Mouse (Mus musculus): ENCODE results near the gene Usp6nl. TPM values are rescaled to one million over a fixed set of nuclear protein-coding genes. Genes with fewer than 3 reads are reported as not detected.

Usp6nl gene
- polyA plus RNA-seq, 1 experiment from 2014 or later: 9.5 TPM

DNA sequence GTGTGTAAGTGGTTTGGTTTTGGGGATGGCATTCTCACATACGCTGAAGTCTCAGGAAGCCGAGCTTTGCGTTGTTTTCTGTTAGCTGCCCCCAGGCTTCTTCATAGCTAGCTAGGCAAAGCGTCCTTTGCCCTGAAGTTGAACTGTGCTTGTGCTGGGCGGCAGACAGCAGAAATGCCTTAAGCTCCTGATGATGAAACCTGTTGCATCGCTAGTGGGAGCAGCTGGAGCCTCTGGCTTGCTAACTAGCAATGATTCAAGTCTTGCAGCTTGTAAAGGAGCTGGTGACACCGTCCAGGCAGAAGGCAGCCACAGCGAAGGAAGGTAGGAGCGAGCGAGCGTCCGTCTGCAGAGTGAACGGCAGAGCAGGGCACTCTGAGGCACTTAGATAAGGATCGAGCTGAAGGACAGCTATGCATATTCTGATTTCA, 30.1 kb downstream of the Usp6nl start:
- no peaks in the 10 kb centered on the region for H3K36me3 ChIP-seq
- H3K27me3 ChIP-seq: no peaks in the 10 kb centered on the region
- H3K9ac ChIP-seq: no peak overlapping the region
- peaks cover 34% of the 10 kb centered on the region for H3K4me1 ChIP-seq
- ATAC-seq (ENCODE audit: insufficient number of reproducible peaks, low FRiP score, low TSS enrichment, low read depth): 0 out of 2 replicates have a peak, but pooled peaks have one; percentile 25
- H3K27ac ChIP-seq (replicated peaks): 0 out of 2 replicates have a peak overlapping the region, but pooled peaks have one; percentile 55
- H3K9me3 ChIP-seq (replicated peaks): no peaks in the 10 kb centered on the region
- peak overlapping the region; percentile 43 for H3K4me2 ChIP-seq (replicated peaks)
- WGBS: 12% methylated on average over 14 of the region's 14 CpGs
- peak overlapping the region; percentile 18 for H3K4me3 ChIP-seq (replicated peaks)

DNA sequence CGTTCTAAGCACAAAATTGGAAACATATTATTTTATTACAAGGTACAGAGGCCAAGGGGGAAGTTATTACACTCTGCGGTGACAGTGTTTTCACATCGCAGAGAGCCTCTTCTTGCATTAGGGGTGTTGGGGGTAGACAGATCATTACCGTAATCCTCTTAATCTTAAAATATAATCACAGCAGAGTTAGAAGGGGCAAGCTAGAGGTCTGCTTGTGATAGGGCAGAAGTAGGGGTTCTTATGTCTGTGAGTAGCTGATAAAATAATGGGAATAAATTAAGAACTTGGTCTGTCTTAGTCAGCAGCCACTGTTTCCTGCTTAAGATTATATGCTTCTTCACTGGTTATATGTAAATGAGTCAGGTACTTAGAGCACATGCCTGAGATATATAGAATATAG, 30.6 kb downstream of the Usp6nl start:
- H3K4me2 ChIP-seq (replicated peaks): peak overlapping the region; percentile 43
- H3K4me3 ChIP-seq (replicated peaks): peak overlapping the region; percentile 18
- H3K9me3 ChIP-seq (replicated peaks): no peaks in the 10 kb centered on the region
- peaks cover 34% of the 10 kb centered on the region for H3K4me1 ChIP-seq
- H3K36me3 ChIP-seq: no peaks in the 10 kb centered on the region
- H3K27me3 ChIP-seq: no peaks in the 10 kb centered on the region
- no peak for ATAC-seq (ENCODE audit: insufficient number of reproducible peaks, low FRiP score, low TSS enrichment, low read depth)
- 33% methylated on average over 4 of the region's 4 CpGs for WGBS
- H3K9ac ChIP-seq: no peak overlapping the region
- 0 out of 2 replicates have a peak overlapping the region, but pooled peaks have one; percentile 55 for H3K27ac ChIP-seq (replicated peaks)

DNA sequence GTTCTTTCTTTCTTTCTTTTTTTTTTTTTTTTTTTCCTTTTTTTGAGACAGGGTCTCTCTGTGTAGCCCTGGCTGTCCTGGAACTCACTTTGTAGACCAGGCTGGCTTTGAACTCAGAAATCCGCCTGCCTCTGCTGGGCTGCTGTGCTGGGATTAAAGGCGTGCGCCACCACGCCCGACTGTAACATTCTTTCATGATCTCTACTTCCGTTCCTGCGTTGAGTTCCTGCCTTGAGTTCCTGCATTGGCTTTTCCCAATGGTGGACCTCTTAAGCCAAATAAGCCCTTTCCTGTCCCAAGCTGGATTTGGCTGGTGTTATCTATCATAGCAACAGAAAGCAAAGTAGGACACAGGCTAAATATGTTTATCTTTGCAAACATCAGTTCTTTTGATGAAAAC, 34.8 kb downstream of the Usp6nl start:
- Histone ChIP-seq H3K4me1 (peaks cover 38% of the 10 kb centered on the region), H3K36me3 (no peaks in the 10 kb centered on the region), H3K9me3 (replicated peaks) (no peaks in the 10 kb centered on the region), H3K9ac (no peak overlapping the region), H3K4me2 (replicated peaks) (no peak overlapping the region), H3K27ac (replicated peaks) (no peak overlapping the region), H3K27me3 (no peaks in the 10 kb centered on the region), H3K4me3 (replicated peaks) (no peak overlapping the region)
- 94% methylated on average over 7 of the region's 7 CpGs for WGBS
- ATAC-seq (ENCODE audit: insufficient number of reproducible peaks, low FRiP score, low TSS enrichment, low read depth): no peak

DNA sequence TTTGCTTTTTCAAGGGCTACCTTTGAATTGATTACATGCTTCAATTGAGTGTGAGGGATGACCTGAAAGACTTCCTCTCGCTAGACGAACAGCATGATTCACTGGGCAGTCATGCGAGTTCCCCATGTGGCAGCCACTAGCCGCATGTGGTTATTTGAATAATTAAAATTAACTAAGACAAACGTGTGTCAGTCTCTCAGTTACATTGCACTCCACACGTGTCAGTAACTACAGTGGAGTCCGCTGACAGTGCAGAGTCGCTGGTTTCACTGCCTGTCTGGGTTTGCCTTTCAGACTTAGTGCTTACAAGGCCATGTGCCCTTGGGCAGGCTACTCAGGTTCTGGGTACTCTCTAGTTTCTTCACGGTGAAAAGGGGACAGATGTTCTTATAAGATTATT, 37.2 kb downstream of the Usp6nl start:
- WGBS: 27% methylated on average over 9 of the region's 9 CpGs
- Histone ChIP-seq H3K9ac (no peak overlapping the region), H3K36me3 (no peaks in the 10 kb centered on the region), H3K4me1 (peaks cover 38% of the 10 kb centered on the region), H3K27ac (replicated peaks) (peak overlapping the region; percentile 40; the same call in 1 of the 2 replicates), H3K9me3 (replicated peaks) (no peaks in the 10 kb centered on the region), H3K4me3 (replicated peaks) (no peak overlapping the region), H3K4me2 (replicated peaks) (0 out of 2 replicates have a peak overlapping the region, but pooled peaks have one; percentile 13), H3K27me3 (no peaks in the 10 kb centered on the region)
- ATAC-seq (ENCODE audit: insufficient number of reproducible peaks, low FRiP score, low TSS enrichment, low read depth): peak; percentile 34; the same call in 1 of the 2 replicates

DNA sequence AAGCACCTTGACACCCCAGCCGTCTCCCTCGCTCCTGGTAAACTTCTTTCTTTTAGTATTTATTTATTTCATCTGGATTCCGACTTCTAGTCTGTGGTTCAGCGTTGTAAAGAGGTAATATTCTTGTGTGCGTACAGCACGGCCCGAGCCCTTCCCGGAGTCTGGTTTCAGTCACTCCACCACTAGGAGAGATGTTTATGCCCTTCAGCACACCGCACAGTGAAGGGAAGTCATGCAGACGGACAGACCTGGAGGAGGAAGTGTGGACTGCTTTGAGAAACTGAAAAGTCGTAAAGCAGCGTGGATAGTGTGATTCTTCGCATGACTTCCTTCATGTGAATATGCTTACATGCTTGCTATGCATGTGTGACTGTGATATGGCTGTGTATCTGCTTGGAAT, 40.7 kb downstream of the Usp6nl start:
- Histone ChIP-seq H3K9ac (no peak overlapping the region), H3K4me1 (peaks cover 44% of the 10 kb centered on the region), H3K4me2 (replicated peaks) (no peak overlapping the region), H3K27ac (replicated peaks) (no peak overlapping the region), H3K9me3 (replicated peaks) (no peaks in the 10 kb centered on the region), H3K27me3 (no peaks in the 10 kb centered on the region), H3K36me3 (no peaks in the 10 kb centered on the region), H3K4me3 (replicated peaks) (no peak overlapping the region)
- 47% methylated on average over 13 of the region's 13 CpGs for WGBS
- ATAC-seq (ENCODE audit: insufficient number of reproducible peaks, low FRiP score, low TSS enrichment, low read depth): no peak

DNA sequence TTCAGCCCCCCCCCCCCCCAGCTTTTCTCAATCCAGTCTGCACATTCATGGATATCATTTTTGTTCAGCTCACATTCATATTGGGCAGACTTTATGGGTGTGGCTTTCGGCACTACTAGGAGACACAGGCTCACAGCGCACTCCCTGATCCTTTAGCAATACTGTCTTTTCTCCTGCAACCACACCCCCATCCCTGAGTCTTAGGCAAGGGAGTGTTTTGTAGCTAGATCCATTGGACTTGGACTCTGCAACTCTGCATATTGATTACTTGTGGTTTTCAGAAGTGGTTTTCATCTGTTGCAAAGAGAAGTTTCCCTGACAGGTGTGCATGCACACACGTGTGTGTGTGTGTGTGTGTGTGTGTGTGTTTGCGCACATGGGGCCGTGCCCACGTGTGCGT, 41.5 kb downstream of the Usp6nl start:
- Histone ChIP-seq H3K27ac (replicated peaks) (no peak overlapping the region), H3K4me1 (peaks cover 40% of the 10 kb centered on the region), H3K36me3 (no peaks in the 10 kb centered on the region), H3K4me3 (replicated peaks) (no peak overlapping the region), H3K4me2 (replicated peaks) (no peak overlapping the region), H3K27me3 (no peaks in the 10 kb centered on the region), H3K9me3 (replicated peaks) (no peaks in the 10 kb centered on the region), H3K9ac (no peak overlapping the region)
- no peak for ATAC-seq (ENCODE audit: insufficient number of reproducible peaks, low FRiP score, low TSS enrichment, low read depth)
- 82% methylated on average over 7 of the region's 7 CpGs for WGBS

DNA sequence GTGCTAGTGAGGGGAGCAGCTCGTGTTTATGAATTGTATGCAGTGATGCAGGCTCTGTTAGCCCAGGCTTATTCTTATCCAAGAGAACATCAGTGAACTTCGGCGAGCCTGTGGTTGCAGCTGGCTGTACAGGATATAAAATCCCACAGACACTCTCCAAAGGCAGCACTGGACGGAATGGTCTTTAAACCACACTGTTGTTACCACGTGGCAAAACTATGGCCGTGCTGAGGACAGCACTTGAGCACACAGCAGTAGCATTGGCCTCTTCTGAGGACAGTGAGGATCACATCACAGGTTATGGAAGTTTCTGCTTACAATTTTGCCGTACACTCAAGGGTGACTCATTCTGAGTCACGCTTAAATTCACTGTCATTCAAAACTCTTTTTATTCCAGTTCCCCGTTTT, 44.1 kb downstream of the Usp6nl start:
- H3K36me3 ChIP-seq: no peaks in the 10 kb centered on the region
- H3K4me1 ChIP-seq: peaks cover 23% of the 10 kb centered on the region
- peak overlapping the region; percentile 45 for H3K27ac ChIP-seq (replicated peaks)
- H3K9me3 ChIP-seq (replicated peaks): no peaks in the 10 kb centered on the region
- no peaks in the 10 kb centered on the region for H3K27me3 ChIP-seq
- 40% methylated on average over 9 of the region's 9 CpGs for WGBS
- H3K4me2 ChIP-seq (replicated peaks): no peak overlapping the region
- no peak overlapping the region for H3K9ac ChIP-seq
- no peak overlapping the region for H3K4me3 ChIP-seq (replicated peaks)
- peak; percentile 54; the same call in 1 of the 2 replicates for ATAC-seq (ENCODE audit: insufficient number of reproducible peaks, low FRiP score, low TSS enrichment, low read depth)

DNA sequence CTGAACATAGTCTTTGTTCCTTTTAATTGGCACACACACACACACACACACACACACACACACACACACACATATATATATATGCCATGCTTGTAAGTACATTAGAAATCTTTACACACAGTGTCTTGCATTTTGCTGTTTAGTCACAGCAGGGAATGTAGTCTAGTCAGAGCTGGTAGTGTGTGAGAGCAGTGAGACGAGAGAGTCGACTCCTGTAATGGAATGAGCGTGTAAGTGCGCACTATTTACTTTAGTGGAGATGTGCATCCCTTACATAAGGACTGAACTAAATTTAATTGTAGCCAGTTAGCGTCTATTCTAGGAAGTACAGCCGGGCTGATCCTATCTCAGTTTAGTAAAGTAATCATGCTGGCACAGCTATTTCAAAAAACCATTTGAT, 44.5 kb downstream of the Usp6nl start:
- Histone ChIP-seq H3K9ac (no peak overlapping the region), H3K4me1 (peaks cover 18% of the 10 kb centered on the region), H3K9me3 (replicated peaks) (no peaks in the 10 kb centered on the region), H3K4me3 (replicated peaks) (no peak overlapping the region), H3K36me3 (no peaks in the 10 kb centered on the region), H3K27ac (replicated peaks) (no peak overlapping the region), H3K4me2 (replicated peaks) (no peak overlapping the region), H3K27me3 (no peaks in the 10 kb centered on the region)
- ATAC-seq (ENCODE audit: insufficient number of reproducible peaks, low FRiP score, low TSS enrichment, low read depth): 0 out of 2 replicates have a peak, but pooled peaks have one; percentile 11
- 49% methylated on average over 6 of the region's 6 CpGs for WGBS

DNA sequence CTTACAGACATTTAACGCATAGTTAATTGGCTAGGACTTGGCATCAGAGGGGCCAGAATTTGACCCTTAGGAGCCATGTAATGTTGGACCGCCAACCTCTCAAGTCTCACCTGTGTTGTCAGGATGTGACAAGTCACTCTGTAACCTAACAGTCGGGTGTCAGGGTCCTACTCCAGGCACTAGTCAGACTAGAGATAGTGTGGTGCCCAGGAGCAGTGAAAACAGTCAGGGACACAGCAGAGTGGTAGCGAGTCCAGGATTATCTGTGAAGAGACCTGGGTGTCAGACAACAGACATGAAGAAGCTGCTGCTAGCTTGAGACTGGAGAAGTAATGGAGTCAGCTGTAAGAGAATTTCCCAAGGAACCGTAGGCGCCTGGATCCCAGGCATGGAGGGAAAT, 45.0 kb downstream of the Usp6nl start:
- no peak overlapping the region for H3K4me2 ChIP-seq (replicated peaks)
- no peak overlapping the region for H3K9ac ChIP-seq
- H3K27me3 ChIP-seq: no peaks in the 10 kb centered on the region
- no peak overlapping the region for H3K27ac ChIP-seq (replicated peaks)
- H3K9me3 ChIP-seq (replicated peaks): no peaks in the 10 kb centered on the region
- H3K4me1 ChIP-seq: peaks cover 18% of the 10 kb centered on the region
- no peaks in the 10 kb centered on the region for H3K36me3 ChIP-seq
- no peak overlapping the region for H3K4me3 ChIP-seq (replicated peaks)
- 78% methylated on average over 6 of the region's 6 CpGs for WGBS
- no peak for ATAC-seq (ENCODE audit: insufficient number of reproducible peaks, low FRiP score, low TSS enrichment, low read depth)

DNA sequence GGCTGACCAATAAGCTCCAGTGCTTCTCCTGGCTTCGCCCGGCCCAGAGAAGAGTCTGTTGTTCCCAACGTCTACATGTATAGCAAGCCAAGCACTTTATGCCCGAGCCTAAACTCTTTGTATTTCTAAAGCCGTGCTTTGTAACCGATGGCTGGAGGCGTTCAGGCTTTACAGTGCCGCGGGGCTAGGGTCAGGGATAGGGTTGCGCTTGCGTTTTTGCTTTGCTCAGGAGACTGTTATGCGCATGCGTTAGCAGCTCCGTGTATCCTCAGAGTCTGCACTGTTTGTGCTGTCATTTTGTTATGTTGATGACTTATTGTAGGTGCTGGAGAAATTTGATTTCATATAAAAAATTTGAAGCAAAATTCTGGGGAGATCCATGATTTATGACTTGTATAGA, 51.7 kb downstream of the Usp6nl start:
- Histone ChIP-seq H3K4me1 (peaks cover 11% of the 10 kb centered on the region; the same call in 1 of the 2 replicates), H3K27me3 (no peaks in the 10 kb centered on the region), H3K4me3 (replicated peaks) (no peak overlapping the region), H3K4me2 (replicated peaks) (no peak overlapping the region), H3K9ac (no peak overlapping the region), H3K9me3 (replicated peaks) (no peaks in the 10 kb centered on the region), H3K27ac (replicated peaks) (no peak overlapping the region), H3K36me3 (no peaks in the 10 kb centered on the region)
- WGBS: 80% methylated on average over 14 of the region's 14 CpGs
- no peak for ATAC-seq (ENCODE audit: insufficient number of reproducible peaks, low FRiP score, low TSS enrichment, low read depth)

DNA sequence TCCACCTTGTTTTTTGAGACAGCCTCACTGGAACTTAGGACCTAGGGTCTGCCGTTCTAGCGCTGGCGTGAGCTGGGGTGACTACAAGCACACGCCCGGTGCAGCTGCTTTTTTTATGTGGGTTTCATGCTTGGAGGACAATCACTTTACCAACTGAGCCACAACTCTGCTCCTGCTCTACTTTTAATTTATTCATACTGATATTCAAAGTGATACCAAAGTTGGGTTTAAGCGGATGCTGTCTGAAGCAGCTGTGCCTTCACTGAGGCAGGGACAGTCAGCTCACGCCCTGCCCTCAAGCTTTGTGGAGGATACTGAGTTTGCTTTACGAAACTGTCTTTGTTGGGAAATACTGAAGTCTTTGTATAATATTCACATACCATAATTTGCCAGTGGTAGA, 53.6 kb downstream of the Usp6nl start:
- Histone ChIP-seq H3K9me3 (replicated peaks) (no peaks in the 10 kb centered on the region), H3K4me3 (replicated peaks) (no peak overlapping the region), H3K27ac (replicated peaks) (no peak overlapping the region), H3K4me1 (peaks cover 23% of the 10 kb centered on the region), H3K9ac (no peak overlapping the region), H3K36me3 (no peaks in the 10 kb centered on the region), H3K4me2 (replicated peaks) (no peak overlapping the region), H3K27me3 (no peaks in the 10 kb centered on the region)
- ATAC-seq (ENCODE audit: insufficient number of reproducible peaks, low FRiP score, low TSS enrichment, low read depth): no peak
- 69% methylated on average over 8 of the region's 8 CpGs for WGBS

DNA sequence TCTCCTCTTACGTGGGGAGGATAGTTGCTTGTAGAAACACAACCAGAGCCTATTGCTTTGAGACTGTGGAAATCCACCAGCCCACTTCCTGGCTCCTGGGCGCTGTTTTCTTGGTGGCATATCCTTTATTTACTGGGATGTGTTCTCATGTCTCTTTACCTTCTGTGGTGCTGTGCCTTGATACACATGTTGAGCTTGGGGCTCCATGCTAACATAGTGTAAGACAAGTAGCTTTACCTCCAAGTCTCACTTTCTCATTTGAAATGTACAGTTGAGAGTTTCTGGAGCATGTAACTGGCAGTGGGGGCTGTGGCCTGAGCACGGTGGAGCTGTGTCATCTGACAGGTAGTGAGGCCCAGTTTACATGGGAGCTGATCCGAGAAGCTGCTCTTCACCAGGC, 54.5 kb downstream of the Usp6nl start:
- Histone ChIP-seq H3K9ac (no peak overlapping the region), H3K27me3 (no peaks in the 10 kb centered on the region), H3K27ac (replicated peaks) (no peak overlapping the region), H3K4me1 (peaks cover 23% of the 10 kb centered on the region), H3K9me3 (replicated peaks) (no peaks in the 10 kb centered on the region), H3K36me3 (no peaks in the 10 kb centered on the region), H3K4me3 (replicated peaks) (no peak overlapping the region), H3K4me2 (replicated peaks) (no peak overlapping the region)
- no peak for ATAC-seq (ENCODE audit: insufficient number of reproducible peaks, low FRiP score, low TSS enrichment, low read depth)
- WGBS: 76% methylated on average over 4 of the region's 4 CpGs

Data from embryonic facial prominence, embryonic 15.5 days (tissue).